Mouse (Mus musculus): Measurements from ENCODE around the gene Aebp1. TPM values are rescaled to one million over a fixed set of nuclear protein-coding genes. Genes with fewer than 3 reads are reported as not detected.

The Aebp1 gene
- total RNA-seq, 1 experiment from 2014 or later: 434 TPM

Other genes with a start within 250 kb of the Aebp1 start
- gene Mrps24, start 146.3 kb upstream of the Aebp1 start, total RNA-seq (2021): 144 and 186 TPM in 2 replicates
- gene Urgcp, start 99.6 kb upstream of the Aebp1 start, total RNA-seq (2021): 33.8 and 58.8 TPM in 2 replicates
- 66.2 and 77.8 TPM in 2 replicates for gene Dbnl, start 73.5 kb upstream of the Aebp1 start, total RNA-seq (2021)
- not detected in 2 replicates for gene Pgam2, start 58.2 kb upstream of the Aebp1 start, total RNA-seq (2021)
- gene Polm, start 23.9 kb upstream of the Aebp1 start, total RNA-seq (2021): 12.0 and 13.8 TPM in 2 replicates
- 33.6 and 42.2 TPM in 2 replicates for gene Pold2, start 16.3 kb downstream of the Aebp1 start, total RNA-seq (2021)
- gene Myl7, start 36.8 kb downstream of the Aebp1 start, total RNA-seq (2021): not detected in 2 replicates
- 3.1 and 4.0 TPM in 2 replicates for gene Gck, start 88.1 kb downstream of the Aebp1 start, total RNA-seq (2021)
- 75.5 and 86.3 TPM in 2 replicates for gene Ykt6, start 93.7 kb downstream of the Aebp1 start, total RNA-seq (2021)
- 10.0 and 13.6 TPM in 2 replicates for gene Camk2b, start 204.4 kb downstream of the Aebp1 start, total RNA-seq (2021)

All from adrenal gland, postnatal 25 days (tissue).